Mouse (Mus musculus): ENCODE results near the gene Scn8a.

DNA sequence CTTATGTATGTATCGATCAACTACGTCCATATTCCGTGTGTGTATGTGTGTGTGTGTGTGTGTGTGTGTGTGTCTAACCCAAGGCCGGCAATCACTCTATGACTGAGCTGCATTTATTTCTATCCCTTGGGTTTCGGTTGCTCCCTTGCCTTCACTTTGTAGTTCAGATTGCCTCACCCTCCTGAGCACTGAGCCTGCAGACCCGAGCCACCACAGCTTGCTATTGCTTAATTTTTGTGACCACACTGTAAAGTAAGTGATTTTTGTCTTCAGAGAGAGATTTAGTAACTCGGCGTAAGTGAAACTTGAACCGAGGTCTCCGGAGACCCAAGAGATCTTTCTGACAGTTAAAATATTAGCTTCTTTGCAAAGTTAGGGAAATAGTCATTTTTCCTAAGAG, 116.8 kb downstream of the Scn8a start:
- TF ChIP-seq MYOG (IDR thresholded peaks at IDR 0.05; ENCODE audit: control insufficient read depth, extremely low read depth, insufficient read length) (no peak), CTCF (IDR thresholded peaks at IDR 0.05; ENCODE audit: control insufficient read depth, insufficient read depth, insufficient read length) (no peak), MAX (IDR thresholded peaks at IDR 0.05) (no peak)
